Mouse (Mus musculus): ENCODE measurements around the gene Pigp. TPM values are rescaled to one million over a fixed set of nuclear protein-coding genes. Genes with fewer than 3 reads are reported as not detected.

Gene Pigp
- polyA plus RNA-seq (2021; fragmentation: Nextera tagmentation) = 131 and 159 TPM in 2 replicates
- long read RNA-seq, experiment 1, transcript Pigp-202 (5 exons, 745 nt) = major isoform, 7 of 21 reads
- long read RNA-seq, experiment 1, transcript Pigp-203 (5 exons, 966 nt) = minor isoform, 5 of 21 reads
- long read RNA-seq, experiment 1, partial matches to known transcripts = 0 of 21 reads
- long read RNA-seq, experiment 1, other reads (novel, unspliced or antisense) = 2 of 21 reads
- long read RNA-seq, experiment 2, transcript Pigp-206 (4 exons, 695 nt) = minor isoform, 6 of 91 reads
- long read RNA-seq, experiment 2, transcript Pigp-202 (5 exons, 745 nt) = major isoform, 49 of 91 reads
- long read RNA-seq, experiment 2, transcript Pigp-203 (5 exons, 966 nt) = minor isoform, 28 of 91 reads
- long read RNA-seq, experiment 2, partial matches to known transcripts = 1 of 91 reads
- long read RNA-seq, experiment 2, other reads (novel, unspliced or antisense) = 5 of 91 reads

GRCm38 (mm10) chr16:94371301-94371931, at the start of gene Pigp:
Gene Pigp (minus strand): TSS chr16:94371842.

DNA sequence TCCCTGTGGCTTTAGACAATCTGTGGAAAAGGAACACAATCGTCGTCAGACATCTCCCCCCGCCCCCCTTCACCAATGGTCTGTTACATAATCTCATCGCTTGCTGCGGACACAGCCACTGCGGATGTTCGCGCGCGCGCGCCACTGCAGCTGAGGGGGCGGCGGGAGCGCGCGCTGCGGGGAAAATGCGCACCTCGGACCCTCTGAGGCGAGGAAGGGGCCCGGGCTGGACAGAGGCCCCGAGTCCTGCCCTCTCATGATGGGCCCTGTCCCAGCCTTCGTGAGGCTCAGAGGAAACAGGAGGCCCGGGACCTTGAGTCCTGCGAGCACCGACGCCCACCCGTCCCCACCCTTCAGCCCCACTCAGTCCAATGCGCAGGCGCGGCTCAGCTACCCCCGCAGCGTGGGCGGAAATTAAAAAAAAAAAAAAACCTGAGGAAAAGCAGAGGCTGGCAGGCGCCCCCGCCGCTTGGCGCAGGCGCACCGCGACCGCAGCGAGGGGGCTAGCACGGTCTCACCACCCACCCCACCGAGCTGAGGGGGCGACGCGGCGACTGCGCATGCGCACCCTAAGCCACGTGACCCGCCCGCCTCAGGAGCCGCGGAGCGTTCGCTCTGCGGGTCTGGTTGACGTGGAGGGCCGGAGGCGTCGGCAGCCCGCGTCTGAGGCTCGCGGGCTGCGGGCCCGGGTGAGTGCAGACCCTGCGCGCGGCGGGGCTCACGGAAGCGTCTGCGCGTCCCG, 1.3 kb downstream of the Pigp start, which contains the start of gene Ttc3:
TSS of gene Ttc3 (plus strand) at position 446 of the 742 bp plus-strand sequence.

GRCm38 (mm10) chr16:94327781-94328711, 43.6 kb downstream of the Pigp start, which contains the start of gene Ripply3:
Gene Ripply3 (plus strand): TSS chr16:94328420.

DNA sequence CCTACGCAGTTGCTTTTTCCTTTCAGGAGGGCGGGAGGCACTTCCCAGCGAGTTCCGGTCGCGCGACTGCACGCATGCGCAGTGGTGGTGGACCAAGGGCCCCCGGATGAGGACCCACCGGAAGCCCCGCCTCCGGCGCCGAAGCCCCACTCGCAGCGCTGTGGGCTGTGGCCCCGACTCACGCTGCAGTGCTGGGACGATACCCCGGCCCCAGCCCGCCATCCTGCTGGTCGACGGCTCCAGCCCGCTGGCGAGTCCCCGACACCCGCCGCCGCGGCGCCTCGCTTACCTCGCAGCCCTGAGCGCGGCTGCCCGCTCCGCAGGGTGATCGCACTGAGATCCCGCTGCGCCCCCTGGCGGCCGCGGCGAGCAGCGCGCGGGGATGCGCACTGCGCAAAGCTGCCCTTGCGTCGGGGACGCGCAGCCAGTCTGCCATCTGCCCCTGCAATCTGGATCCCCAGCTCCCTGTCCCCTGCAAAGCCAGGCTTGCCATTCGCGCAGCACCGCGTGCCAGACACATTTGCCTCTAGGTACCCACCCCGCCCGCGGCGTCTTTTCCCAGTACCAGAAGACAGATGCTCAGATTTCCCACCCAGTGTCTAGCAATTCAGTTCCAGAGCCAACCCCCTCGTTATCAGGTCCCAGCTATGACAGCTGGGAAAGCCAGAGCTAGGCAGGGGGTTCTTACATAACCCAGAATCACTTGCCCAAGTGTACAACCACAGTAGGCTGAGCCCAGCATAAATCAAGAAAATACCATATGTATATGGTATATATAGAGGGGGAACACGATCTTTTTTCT, 58.2 kb downstream of the Pigp start, which contains the start of gene Hlcs:
TSS of gene Hlcs (minus strand) at position 343 of the 802 bp plus-strand sequence.

Other genes with a start within 250 kb of the Pigp start
- gene Hlcs, start 58.3 kb downstream of the Pigp start, polyA plus RNA-seq (2021; fragmentation: Nextera tagmentation) = 4.4 and 4.7 TPM in 2 replicates
- gene Ripply3, start 43.4 kb downstream of the Pigp start, polyA plus RNA-seq (2021; fragmentation: Nextera tagmentation) = 0.16 and 0.34 TPM in 2 replicates
- 522 and 537 TPM in 2 replicates for gene Ttc3, start 1.2 kb downstream of the Pigp start, polyA plus RNA-seq (2021; fragmentation: Nextera tagmentation)
- gene Vps26c, start 155.0 kb upstream of the Pigp start, polyA plus RNA-seq (2021; fragmentation: Nextera tagmentation) = 29.7 and 41.6 TPM in 2 replicates
- gene Dyrk1a, start 198.2 kb upstream of the Pigp start, polyA plus RNA-seq (2021; fragmentation: Nextera tagmentation) = 12.4 and 19.7 TPM in 2 replicates